Mouse (Mus musculus) lung, postnatal 10 days (tissue): Measurements from ENCODE around the gene Snx4.
"Not testable (repeated sequence)": the region's sequence is repeated elsewhere in the genome, so short reads cannot be mapped to it uniquely, and the experiment has no call there.

Experiments used
- DNase-seq: peaks from one replicate; pipeline ENCODE4 v3.0.0; 2021

Gene Snx4

DNA sequence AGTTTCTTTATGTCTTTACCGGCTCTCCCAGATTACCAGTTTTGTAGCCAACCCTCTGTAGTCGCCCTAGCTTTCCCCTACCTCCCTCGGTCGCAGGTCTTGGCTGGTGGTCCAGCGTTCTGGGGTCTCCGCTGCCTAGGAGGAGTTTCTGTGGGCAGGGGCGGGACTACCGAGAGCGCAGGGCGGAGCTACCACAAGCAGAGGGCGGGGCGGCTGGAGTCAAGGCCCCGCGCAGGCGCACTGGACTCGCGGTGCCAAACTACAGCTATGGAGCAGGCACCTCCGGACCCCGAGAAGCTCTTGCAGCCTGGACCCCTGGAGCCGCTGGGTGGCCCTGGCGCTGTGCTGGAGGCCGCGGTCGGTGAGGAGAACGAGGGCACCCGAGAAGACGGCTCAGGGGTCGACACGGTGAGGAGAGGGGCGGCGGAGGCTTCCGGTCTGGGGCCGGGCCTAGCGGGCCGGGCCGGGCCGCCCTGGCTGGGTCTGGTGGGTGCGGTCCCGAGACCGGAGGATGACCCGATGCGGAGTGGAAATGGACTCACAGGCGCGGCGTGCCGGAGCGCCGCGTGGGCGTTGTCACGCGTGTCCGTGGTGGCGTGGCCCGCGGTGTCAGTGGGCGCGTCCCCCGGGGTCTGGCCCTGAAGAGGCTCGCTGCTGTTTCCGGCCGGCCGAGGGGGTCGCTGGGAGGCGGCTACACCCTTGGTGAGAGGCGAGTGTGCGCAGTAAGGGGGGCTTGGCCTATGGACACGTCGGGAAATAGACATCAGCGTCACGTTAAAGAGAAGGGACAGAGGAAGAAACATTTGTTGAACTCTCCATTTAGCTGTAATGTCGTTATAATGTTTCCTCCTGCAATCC, at the start of gene Snx4:
Gene Snx4, plus strand, starts transcription at position 249 of the 858 bp plus-strand sequence.
- peak; percentile 95 for DNase-seq

DNA sequence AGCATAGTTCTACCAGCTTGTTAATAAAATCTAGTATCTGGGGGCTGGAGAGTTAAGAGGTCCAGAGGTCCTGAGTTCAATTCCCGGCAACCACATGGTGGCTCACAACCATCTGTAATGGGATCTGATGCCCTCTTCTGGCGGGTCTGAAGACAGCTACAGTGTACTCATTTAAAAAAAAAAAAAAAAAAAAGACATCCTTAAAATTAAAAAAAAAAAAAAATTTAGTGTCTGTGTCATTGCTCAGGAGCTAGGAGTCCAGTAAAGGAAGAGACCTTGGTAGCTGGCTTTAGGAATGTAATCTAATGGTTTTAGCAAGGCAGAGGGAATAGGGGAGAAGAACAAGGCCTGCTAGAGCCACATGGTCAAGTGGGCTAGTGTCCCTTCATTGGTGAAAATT, 40.4 kb upstream of the Snx4 start:
- no peak for DNase-seq

DNA sequence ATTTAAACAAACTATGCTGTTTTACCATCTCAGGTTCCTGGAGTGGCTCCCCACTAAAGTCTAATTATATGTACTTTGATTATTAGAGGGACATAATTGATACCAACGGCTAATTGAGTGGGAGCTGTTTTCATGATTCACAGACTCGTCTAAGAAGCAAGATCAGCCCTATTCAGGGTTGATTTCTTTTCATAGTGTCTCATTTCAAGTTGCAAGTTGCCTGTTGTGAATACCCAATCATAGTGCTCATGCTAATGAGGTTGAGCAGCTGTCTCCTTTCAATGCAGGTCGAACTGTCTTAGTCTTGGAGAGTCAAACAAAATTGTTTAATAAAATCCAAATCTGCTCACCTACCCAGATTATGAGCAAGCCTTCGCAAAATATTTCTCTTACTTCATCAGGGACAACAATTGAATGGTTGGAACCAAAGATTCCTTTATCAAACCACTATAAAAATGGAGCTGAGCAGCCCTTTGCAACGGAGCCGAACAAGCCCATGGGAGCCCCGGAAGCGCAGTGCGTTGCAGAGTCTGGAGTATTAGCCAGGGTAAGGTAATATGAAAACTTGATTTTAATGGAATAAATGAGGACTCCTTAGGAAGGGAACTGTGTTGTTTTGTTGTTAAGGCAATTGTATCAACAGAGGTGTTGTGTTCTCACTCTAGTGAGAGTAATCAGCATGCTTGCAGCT, 34.8 kb upstream of the Snx4 start:
- DNase-seq, result no peak

DNA sequence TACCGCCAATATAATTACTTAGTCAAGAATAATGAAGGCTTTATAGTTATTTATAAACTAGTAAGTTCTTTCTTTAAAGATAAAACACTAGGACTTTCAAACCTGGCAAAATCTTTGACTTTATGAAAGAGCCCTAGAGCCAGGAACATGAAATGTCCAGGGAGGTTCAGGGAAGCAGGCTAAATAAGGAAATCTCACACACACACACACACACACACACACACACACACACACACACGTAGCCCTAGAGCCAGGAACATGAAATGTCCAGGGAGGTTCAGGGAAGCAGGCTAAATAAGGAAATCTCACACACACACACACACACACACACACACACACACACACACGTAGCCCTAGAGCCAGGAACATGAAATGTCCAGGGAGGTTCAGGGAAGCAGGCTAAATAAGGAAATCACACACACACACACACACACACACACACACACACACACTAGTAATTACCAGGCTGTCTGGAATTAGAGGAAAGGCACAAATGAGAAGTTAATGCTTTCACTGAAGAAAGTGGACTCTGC, 33.6 kb upstream of the Snx4 start:
- DNase-seq, result not testable (repeated sequence)

GRCm38 (mm10) chr16:33222482-33222881, 28.8 kb upstream of the Snx4 start:
- DNase-seq, result no peak

DNA sequence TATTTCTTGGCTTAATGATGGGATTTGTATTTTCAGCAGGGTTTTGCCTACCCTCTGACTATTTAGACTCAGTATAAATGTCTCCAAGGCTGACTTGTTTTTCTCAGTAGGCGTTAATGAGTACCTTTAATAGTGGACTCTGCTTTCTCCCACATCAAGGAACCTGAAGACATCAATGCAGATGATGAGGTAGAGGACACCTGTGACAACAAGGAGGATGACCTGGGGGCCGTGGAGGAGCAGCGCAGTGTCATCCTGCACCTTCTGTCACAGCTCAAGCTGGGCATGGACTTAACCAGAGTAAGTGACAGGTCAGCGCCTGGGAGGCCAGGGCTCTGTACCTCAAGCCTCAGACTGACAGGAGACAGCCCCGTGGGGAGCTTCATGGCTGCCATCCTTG, 26.9 kb upstream of the Snx4 start:
- no peak for DNase-seq

- no peak for DNase-seq
These were observed 17.1 kb upstream of the Snx4 start for GRCm38 (mm10) chr16:33234128-33234527.

DNA sequence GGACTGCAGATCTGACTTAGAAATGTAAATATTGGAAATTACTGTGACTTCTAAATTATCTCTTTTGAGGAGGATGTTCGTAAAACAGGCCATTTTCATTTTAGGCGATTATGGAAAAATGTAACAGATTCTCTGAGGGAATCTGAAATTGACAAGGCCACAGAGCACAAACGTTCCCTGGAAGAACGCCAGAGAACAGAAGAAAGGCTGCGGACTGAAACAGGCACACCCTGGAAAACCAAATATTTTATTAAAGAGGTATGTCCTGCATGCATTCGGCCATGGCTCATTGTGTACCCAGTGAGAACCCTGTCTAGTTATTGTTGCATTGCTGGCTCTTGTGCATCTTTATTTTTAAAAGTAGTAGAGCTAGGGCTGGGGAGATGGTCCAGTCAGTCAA, 15.1 kb upstream of the Snx4 start:
- DNase-seq, result no peak

DNA sequence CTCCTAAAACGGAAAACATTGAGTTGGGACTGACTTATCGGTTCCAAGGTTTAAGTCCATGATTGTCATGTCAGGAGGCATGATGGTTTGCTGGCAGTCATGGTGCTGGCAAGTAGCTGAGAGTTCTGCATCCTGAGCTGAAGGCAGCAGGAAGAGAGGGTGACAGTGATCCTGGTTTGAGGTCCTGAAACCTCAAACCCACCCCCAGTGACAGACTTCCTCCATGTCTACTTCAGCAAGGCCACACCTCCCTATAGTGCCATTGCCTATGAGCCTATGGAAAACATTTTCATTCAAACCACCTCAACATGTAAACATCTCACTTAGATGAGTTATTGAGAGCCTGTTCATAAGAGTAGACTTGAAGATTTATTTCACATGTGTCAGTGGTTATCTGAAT, 11.9 kb upstream of the Snx4 start:
- DNase-seq, result no peak

GRCm38 (mm10) chr16:33242046-33242445, 9.2 kb upstream of the Snx4 start:
- peak; percentile 24 for DNase-seq

DNA sequence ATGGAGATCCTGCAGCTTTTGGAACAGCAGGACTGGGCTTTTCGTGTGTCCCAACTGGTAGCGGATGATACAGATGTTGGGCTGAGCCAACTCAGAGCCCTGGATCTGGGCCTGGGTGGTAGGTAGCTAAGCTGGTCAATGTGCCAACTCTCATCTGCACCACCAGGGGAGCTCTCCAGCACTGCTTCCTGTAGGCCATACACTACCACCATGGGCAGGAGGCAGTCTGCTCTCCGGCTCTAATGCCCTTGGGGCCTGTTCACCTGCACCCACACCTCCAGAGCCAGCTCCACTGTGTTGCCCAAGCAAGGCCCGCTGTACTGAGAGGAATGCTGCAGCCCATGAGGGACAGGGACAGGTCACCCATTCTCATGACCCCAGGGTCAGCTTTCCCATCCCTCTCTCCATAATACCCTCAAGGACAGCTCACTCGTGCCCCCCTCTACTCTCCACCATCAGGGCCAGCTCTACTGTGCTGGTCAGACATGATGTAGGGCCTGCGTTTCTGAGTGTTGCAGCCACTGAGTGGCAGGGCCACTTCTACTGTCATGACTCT, 7.0 kb upstream of the Snx4 start:
- peak; percentile 30 for DNase-seq

GRCm38 (mm10) chr16:33244933-33245470, 6.2 kb upstream of the Snx4 start:
- DNase-seq, result no peak

DNA sequence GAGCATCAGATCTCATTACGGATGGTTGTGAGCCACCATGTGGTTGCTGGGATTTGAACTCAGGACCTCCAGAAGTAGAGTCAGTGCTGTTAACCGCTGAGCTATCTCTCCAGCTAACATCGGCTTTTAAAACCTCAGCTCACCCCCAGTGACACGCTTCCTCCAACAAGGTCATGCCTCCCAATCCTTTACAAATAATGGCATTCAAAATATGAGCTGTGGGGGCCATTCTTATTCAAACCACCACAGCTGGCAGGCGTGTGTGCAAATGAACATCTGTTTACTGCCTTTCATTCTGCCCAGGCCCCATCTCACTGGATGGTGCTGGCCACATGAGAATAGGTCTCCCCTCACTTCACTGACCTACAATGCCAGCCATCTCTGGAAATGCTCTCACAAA, 4.7 kb upstream of the Snx4 start:
- DNase-seq, result no peak

- DNase-seq, result no peak
These were observed 4.2 kb upstream of the Snx4 start for GRCm38 (mm10) chr16:33247006-33247405.

GRCm38 (mm10) chr16:33250651-33251120, 556 bp upstream of the Snx4 start:
- DNase-seq, result peak; percentile 65

- DNase-seq, result peak; percentile 38
These were observed 4.4 kb downstream of the Snx4 start for GRCm38 (mm10) chr16:33255601-33256000.

DNA sequence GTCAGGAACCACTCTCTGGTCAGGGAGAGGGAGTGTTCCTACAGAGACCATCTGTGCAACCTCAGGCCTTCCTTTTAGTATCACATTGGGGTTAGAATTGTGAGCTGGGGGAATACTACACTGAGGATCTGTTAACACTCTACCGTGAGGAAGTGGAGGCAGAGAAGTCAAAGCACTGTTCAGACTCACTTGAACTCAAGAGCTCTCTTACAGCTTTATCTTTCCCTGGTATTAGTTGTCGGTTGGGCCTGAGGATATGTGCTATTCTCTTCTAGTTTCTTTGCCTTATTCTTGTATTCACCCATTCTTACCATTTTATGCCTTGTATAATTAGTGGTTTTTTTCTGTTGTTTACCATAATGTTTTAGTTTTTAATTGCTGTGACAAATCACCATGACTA, 7.3 kb downstream of the Snx4 start:
- DNase-seq, result no peak

DNA sequence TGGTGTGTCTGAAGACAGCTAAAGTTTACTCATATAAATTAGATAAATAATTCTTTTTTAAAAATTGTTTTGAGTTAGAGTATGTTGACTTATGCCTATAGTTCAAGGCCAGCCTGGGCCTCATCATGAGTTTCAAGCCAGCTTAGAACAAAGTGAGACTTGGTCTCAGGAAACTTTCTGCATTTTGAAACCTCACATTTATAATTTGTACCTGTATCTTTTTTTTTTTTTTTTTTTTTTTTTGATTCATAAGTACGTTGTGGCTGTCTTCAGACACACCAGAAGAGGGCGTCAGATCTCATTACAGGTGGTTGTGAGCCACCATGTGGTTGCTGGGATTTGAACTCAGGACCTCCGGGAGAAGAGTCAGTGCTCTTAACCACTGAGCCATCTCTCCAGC, 8.6 kb downstream of the Snx4 start:
- DNase-seq, result no peak

DNA sequence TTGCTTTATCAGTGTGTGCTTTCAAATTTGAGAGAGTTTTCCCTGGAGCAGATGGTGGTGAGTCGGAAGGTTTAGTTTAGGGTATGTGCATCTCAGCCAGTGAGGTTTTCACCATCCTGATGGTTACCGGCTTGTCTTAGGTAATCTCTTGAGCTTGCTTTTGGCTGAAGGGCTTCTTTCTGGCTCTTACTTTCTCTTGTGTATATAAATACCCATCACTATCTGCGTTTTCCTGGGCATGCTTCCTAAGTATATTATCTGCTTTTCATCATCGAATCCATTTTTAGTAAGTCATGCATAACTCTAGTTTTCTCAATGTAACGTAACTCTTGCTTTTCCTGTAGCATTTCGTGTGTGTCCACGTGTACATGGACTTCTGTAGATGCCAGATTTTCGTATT, 9.6 kb downstream of the Snx4 start:
- DNase-seq, result no peak

- peak; percentile 64 for DNase-seq
These were observed 10.4 kb downstream of the Snx4 start for GRCm38 (mm10) chr16:33261584-33262061.

DNA sequence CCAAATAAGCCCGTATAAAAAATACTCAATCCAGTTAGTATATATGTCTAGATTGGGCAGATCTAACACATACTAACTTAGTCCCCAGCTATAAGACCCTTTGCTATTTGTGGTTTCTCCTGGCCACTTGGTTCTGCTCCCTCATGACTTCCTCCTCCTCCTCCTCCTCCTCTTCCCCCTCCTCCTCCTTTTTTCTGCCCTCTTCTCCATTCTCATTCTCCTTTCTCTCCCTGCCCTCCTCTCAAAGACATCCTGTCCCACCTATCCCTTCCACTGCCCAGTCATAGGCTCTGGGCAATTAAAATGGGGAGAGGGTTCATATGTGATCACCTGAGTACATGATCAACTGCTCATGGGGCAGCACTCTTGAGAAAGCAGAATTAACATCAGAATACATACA, 10.9 kb downstream of the Snx4 start:
- DNase-seq, result no peak

DNA sequence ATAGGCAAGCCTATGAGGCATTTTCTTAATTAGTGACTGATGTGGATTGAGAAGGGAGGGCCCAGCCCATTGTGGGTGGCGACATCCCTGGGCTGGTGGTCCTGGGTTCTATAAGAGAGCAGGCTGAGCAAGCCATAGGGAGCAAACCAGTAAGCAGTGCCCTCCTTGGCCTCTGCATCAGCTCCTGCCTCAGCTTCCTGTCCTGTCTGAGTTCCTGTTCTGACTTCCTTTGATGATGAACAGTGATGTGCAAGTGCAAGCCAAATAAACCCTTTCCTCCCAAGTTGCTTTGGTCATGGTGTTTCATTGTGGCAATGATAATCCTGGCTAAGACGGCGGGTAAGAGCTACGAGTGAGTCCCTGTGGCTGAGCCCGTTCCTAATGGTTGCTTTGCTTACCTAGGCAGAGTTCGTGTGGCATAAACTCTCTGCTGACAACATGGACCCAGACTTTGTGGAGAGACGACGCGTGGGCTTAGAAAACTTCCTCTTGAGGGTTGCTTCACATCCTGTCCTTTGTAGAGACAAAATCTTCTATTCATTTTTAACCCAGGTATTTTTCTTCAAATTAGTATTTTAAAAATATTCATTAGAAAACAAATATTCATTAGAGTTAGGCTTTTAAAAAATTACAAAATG, 16.5 kb downstream of the Snx4 start:
- DNase-seq, result no peak

- no peak for DNase-seq
These were observed 20.6 kb downstream of the Snx4 start for GRCm38 (mm10) chr16:33271824-33272223.
